Mouse (Mus musculus) B cell, adult 2 months (primary cell): Measurements from ENCODE around the gene Coq7.

ENCODE experiments used
- DNase-seq, 2 experiments: peaks; one replicate each; pipeline ENCODE4 v3.0.0; 2022

Coq7 gene

DNA sequence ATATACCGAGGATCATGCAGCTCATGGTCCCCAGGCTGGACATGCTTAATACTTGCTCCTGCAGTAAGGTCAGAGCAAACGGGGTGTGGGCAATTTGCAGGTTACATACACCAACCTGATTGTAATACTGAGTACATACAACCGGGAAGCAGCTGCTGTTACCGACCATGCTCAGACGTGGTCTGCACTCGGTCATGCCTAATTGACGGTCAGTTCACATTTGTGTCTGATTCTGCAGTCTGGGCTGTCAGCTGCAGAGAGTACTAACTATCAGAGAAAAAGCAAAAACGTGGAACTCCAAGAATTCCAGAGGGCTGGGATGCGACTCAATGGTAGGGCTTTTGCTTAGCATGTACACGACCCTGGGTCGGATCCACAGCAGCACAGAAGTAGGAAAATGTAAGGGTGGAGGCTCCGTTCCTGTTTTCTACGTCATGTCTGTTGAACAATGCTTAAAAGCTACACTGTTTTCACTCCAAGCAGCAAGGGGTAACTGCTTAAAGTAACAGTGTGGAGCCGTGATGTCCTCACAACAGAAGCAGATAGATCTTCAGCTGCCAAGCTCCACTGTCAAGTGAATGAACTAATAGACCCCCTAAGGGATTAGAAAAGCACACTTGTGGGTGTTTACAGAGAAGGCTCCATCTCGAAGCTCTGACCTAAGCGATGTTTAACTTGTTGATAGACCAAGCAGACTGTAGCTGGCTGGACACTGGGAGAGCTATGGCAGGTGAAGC, 71.6 kb downstream of the Coq7 start:
- DNase-seq, result no peak
